Mouse (Mus musculus): Measurements from ENCODE around the gene Insl6.

DNA sequence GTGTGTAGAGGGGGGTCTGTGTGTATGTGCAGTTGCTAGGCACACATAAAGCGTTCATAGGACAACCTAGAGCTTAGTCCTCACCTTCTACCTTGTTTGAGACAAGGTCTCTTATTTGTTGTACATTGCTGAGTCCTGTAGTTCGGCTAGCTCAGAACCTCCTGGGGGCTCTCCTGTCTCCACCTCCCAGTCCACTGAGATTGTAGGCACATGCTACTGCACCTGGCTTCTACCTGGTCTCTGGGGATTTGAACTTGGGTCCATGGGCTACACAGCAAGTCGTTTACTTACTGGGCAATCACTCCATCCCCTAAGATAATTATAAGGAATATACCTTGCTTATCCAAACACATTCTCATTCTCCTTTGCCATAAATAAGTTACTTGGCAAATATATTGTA, 47.5 kb upstream of the Insl6 start:
- TF ChIP-seq CTCF (IDR thresholded peaks at IDR 0.05; ENCODE audit: low read depth, low read length) (no peak), POLR2A (IDR thresholded peaks at IDR 0.05; ENCODE audit: borderline replicate concordance, low read depth, low read length) (no peak)

Data from bone marrow macrophage, adult 2 months (primary cell).